Mouse (Mus musculus) heart, adult 2 months (tissue): ENCODE results near the gene Npas1. TPM values are rescaled to one million over a fixed set of nuclear protein-coding genes. Genes with fewer than 3 reads are reported as not detected.

Experiments
- DNase-seq, 2 experiments: peaks; one replicate each; pipeline ENCODE4 v3.0.0; 2021
- H3K27ac ChIP-seq: fragments of 200-600 bp; 2 replicates; pipeline ENCODE4 v1.8.1; 2022
- H3K27me3 ChIP-seq: fragments of 200-500 bp; 2 replicates; pipeline ENCODE4 v1.6.1; 2012; ENCODE audit warnings: mild to moderate bottlenecking, low read length, inconsistent platforms, mixed read lengths; ENCODE audit not compliant: control insufficient read depth, insufficient read depth
- H3K36me3 ChIP-seq: fragments of 200-500 bp; 2 replicates; pipeline ENCODE4 v1.6.1; 2012; ENCODE audit warnings: low read length, inconsistent platforms; ENCODE audit not compliant: control insufficient read depth, insufficient read depth
- H3K4me1 ChIP-seq: fragments of 200-500 bp; 2 replicates; pipeline ENCODE4 v1.6.1; 2011; ENCODE audit warnings: low read length; ENCODE audit not compliant: control insufficient read depth, insufficient read depth
- H3K4me3 ChIP-seq: fragments of 200-600 bp; 2 replicates; pipeline ENCODE4 v1.8.1; 2022
- H3K79me2 ChIP-seq: fragments of 200-500 bp; replicated peaks from 2 replicates; pipeline ENCODE4 v1.6.1; 2012; ENCODE audit warnings: mild to moderate bottlenecking, inconsistent platforms, low read length, moderate library complexity, mixed read lengths; ENCODE audit not compliant: control insufficient read depth, insufficient read depth
- H3K9ac ChIP-seq: fragments of 200-500 bp; 2 replicates; pipeline ENCODE4 v1.6.1; 2012; ENCODE audit warnings: low read depth, mild to moderate bottlenecking, control low read depth, inconsistent platforms, low read length, mixed read lengths
- CTCF ChIP-seq: fragments of 200-600 bp; IDR thresholded peaks from 2 replicates; pipeline ENCODE4 v1.8.1; 2022; ENCODE audit warnings: antibody characterized with exemption, mild to moderate bottlenecking, moderate library complexity
- EP300 ChIP-seq: fragments of 200-500 bp; IDR thresholded peaks from 2 replicates; pipeline ENCODE4 v1.6.1; 2011; ENCODE audit warnings: low read depth, low read length, control low read depth; ENCODE audit not compliant: insufficient read depth
- POLR2A ChIP-seq: fragments of 200-500 bp; IDR thresholded peaks from 2 replicates; pipeline ENCODE4 v1.6.1; 2011; ENCODE audit warnings: mild to moderate bottlenecking, low read depth, low read length, control low read depth; ENCODE audit not compliant: insufficient read depth
- WGBS: fragments of 180-500 bp; shearing (Covaris S2); methylation state at CpG from one replicate; pipeline ENCODE4 v1.1.7; 2018; 5-methylcytosine and 5-hydroxymethylcytosine counted together
- intact Hi-C: fragments of 180-260 bp; cut with DNase I; formaldehyde crosslinking; loops from one replicate; pipeline ENCODE4 v1.15.1; 2025
- polyA plus RNA-seq: library from polyadenylated mRNA; depleted of rRNA; stranded (reverse); fragments of >200 nt; gene quantifications from 2 replicates; pipeline ENCODE4 v1.2.3, GENCODE M21; 2012
- total RNA-seq, 2 experiments: library from RNA; stranded (reverse); gene quantifications; 2 replicates each; pipeline ENCODE4 v1.2.3; 2021

The Npas1 gene
- total and polyA plus RNA-seq, 3 experiments: not detected

GRCm38 (mm10) chr7:16493361-16493760 lies 15.8 kb upstream of the Npas1 start:
- WGBS: 47% methylated on average over 2 of the region's 2 CpGs
- peak; percentile 30 to 55 for DNase-seq
- Histone ChIP-seq H3K27ac (no peak overlapping the region), H3K4me1 (no peaks in the 10 kb centered on the region), H3K36me3 (no peaks in the 10 kb centered on the region), H3K27me3 (no peaks in the 10 kb centered on the region), H3K9ac (no peak overlapping the region), H3K4me3 (no peak overlapping the region), H3K79me2 (no peaks in the 10 kb centered on the region)
- TF ChIP-seq POLR2A (no peak), CTCF (peak; percentile 88)
- intact Hi-C loops: loop anchor here (1.0 kb wide), 1 partner anchor 124 kb away; no protein-coding TSS in a partner anchor

- no peak overlapping the region for H3K27ac ChIP-seq
- no peak for TF ChIP-seq CTCF
- TF ChIP-seq POLR2A: no peak
- TF ChIP-seq EP300: no peak
- H3K79me2 ChIP-seq: no peaks in the 10 kb centered on the region
- H3K9ac ChIP-seq: no peak overlapping the region
- DNase-seq: no peak
- no peaks in the 10 kb centered on the region for H3K4me1 ChIP-seq
- no peaks in the 10 kb centered on the region for H3K27me3 ChIP-seq
- intact Hi-C loops: no loop called here
- no peak overlapping the region for H3K4me3 ChIP-seq
- WGBS: 61% methylated on average over 3 of the region's 3 CpGs
- H3K36me3 ChIP-seq: no peaks in the 10 kb centered on the region
Measured at GRCm38 (mm10) chr7:16492211-16492610, 14.7 kb upstream of the Npas1 start.

- Histone ChIP-seq H3K27me3 (no peaks in the 10 kb centered on the region), H3K36me3 (no peaks in the 10 kb centered on the region), H3K27ac (no peak overlapping the region), H3K9ac (no peak overlapping the region), H3K79me2 (no peaks in the 10 kb centered on the region), H3K4me1 (no peaks in the 10 kb centered on the region), H3K4me3 (no peak overlapping the region)
- peak; percentile 56 to 71 for DNase-seq
- peak; percentile 88 for TF ChIP-seq EP300
- no peak for TF ChIP-seq POLR2A
- intact Hi-C loops: loop anchor here (1.0 kb wide), 1 partner anchor 26 kb away; no protein-coding TSS in a partner anchor
- WGBS: 35% methylated on average over 3 of the region's 3 CpGs
Measured at GRCm38 (mm10) chr7:16491759-16492158, 14.2 kb upstream of the Npas1 start.

GRCm38 (mm10) chr7:16489948-16490347 lies 12.4 kb upstream of the Npas1 start:
- TF ChIP-seq EP300 (no peak), POLR2A (no peak), CTCF (peak; percentile 72)
- H3K27me3 ChIP-seq: no peaks in the 10 kb centered on the region
- no peaks in the 10 kb centered on the region for H3K36me3 ChIP-seq
- H3K4me3 ChIP-seq: no peak overlapping the region
- no peak overlapping the region for H3K27ac ChIP-seq
- 78% methylated on average over 9 of the region's 9 CpGs for WGBS
- peak; percentile 25 to 54 for DNase-seq
- H3K4me1 ChIP-seq: no peaks in the 10 kb centered on the region
- intact Hi-C loops: loop anchor here (1.0 kb wide), 1 partner anchor 129 kb away; no protein-coding TSS in a partner anchor
- H3K79me2 ChIP-seq: no peaks in the 10 kb centered on the region
- no peak overlapping the region for H3K9ac ChIP-seq

GRCm38 (mm10) chr7:16488816-16489215 lies 11.3 kb upstream of the Npas1 start:
- Histone ChIP-seq H3K27me3 (no peaks in the 10 kb centered on the region), H3K36me3 (no peaks in the 10 kb centered on the region), H3K4me3 (no peak overlapping the region), H3K27ac (no peak overlapping the region), H3K4me1 (no peaks in the 10 kb centered on the region), H3K9ac (no peak overlapping the region), H3K79me2 (no peaks in the 10 kb centered on the region)
- TF ChIP-seq EP300: no peak
- no peak for TF ChIP-seq CTCF
- no peak for TF ChIP-seq POLR2A
- intact Hi-C loops: no loop called here
- DNase-seq: no peak

GRCm38 (mm10) chr7:16476600-16476989 lies 933 bp downstream of the Npas1 start:
- Histone ChIP-seq H3K4me1 (no peaks in the 10 kb centered on the region), H3K27me3 (peaks cover 15% of the 10 kb centered on the region), H3K9ac (no peak overlapping the region), H3K27ac (no peak overlapping the region), H3K4me3 (no peak overlapping the region), H3K36me3 (no peaks in the 10 kb centered on the region), H3K79me2 (no peaks in the 10 kb centered on the region)
- intact Hi-C loops: no loop called here
- no peak for TF ChIP-seq POLR2A
- TF ChIP-seq CTCF: no peak
- TF ChIP-seq EP300: no peak
- no peak for DNase-seq
- 2% methylated on average over 34 of the region's 34 CpGs for WGBS
